Mouse (Mus musculus): ENCODE measurements around the gene Ivd.

- TF ChIP-seq CTCF (IDR thresholded peaks at IDR 0.05; ENCODE audit: borderline replicate concordance, insufficient read depth, low read length) = no peak
- TF ChIP-seq POLR2A (IDR thresholded peaks at IDR 0.05; ENCODE audit: low read depth, low read length) = no peak
Observed at GRCm38 (mm10) chr2:118897808-118898207, 36.1 kb downstream of the Ivd start.
